Mouse (Mus musculus): ENCODE results near the gene Abhd16a.

Abhd16a gene

DNA sequence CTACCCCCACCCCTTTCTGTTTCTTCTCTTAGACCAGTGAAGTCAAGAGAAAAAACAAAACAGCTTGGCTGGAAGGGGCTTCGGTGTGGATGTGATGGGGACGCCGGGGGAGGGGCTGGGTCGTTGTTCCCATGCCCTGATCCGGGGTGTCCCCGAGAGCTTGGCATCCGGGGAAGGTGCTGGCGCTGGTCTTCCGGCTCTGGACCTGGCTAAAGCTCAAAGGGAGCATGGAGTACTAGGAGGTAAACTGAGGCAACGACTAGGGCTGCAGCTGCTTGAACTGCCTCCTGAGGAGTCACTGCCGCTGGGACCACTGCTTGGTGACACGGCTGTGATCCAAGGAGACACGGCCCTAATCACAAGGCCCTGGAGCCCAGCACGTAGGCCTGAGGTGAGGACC lies 29.0 kb upstream of the Abhd16a start:
- peak; percentile 68 for DNase-seq

DNA sequence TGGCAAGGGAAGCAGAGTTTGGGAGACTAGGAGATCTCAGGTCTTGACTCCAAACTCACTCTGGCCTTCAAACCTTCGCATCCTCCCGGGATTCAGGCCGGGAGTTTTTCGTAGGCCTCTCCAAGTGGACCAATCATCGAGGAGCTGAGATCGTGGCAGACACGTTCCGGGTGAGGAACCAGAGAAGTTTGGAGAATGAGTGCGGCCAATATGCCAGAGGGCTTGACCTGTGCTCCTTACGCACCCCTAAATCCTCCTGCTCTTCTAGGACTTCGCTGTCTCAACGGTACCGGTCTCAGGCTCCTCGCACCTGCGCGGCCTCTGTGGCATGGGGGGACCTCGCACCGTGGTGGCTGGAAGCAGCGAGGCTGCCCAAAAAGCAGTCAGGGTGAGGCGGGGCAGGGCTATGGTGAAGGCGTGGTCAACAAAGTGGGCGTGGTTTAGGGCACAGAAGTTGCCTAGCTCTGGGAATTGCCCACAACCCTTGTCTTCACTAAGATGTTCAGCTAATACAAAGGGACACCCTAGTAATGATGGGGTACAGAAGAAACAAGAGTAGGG lies 28.2 kb upstream of the Abhd16a start:
- peak; percentile 59 for DNase-seq

DNA sequence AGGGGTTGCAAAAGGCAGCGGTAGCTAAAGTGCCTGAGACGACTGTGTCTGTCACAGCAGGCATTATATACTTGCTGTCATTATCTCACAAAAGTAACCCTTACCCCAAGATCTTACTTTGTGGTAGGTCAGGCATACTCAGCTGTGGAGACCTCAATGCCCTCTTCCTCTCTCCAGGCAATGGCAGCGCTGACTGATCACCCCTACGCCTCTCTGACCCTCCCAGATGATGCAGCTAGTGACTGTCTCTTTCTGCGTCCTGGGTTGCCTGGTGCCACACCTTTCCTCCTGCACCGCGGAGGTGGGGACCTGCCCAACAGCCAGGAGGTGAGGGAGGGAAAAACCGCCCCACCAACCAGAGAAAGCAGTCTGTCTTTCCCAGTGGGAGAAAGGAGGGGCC lies 27.8 kb upstream of the Abhd16a start:
- DNase-seq: peak; percentile 49

DNA sequence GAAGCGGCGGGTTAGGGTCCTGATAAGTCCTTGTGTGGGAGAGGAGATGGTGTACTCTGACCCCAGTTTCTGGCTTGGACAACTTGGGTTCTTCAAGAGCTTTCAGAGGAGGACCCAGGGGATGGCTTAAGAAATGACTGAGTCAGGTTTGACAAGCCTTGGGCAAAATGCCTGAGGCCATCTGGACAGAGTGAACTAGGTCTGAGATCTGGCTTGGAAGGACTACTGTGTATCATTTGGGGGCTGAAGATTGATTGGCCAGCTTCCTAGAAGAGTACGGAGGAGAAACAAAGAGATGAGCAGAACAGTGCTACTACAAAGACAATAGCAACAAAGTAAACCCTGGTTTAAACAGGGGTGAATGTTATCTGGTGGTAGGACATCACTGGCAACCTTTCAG lies 25.6 kb upstream of the Abhd16a start:
- DNase-seq: no peak

DNA sequence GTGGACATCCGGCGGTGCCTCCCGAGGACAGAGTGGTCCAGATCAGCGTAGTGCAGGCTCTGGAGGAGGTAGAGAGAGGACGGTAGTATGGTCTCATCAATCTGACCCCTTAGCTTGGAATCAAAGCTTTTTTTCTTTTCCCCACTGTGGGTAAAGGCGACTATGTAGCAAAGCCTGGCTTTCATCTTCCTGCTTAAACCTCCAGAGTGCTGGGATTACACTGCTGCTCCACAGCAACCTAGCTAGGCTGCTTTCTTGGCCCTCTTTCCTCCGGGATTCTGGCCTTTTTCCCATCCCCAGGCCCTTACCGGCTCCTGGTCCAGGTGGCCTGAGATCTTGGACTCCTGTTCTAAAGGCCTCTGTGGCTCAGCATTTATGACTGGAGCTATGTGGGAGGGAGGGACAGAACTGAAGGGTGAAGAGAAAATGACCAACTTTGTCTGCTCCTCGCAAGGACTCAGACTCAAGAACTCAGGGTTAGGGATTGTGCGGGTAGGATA lies 24.6 kb upstream of the Abhd16a start:
- DNase-seq: peak; percentile 85

DNA sequence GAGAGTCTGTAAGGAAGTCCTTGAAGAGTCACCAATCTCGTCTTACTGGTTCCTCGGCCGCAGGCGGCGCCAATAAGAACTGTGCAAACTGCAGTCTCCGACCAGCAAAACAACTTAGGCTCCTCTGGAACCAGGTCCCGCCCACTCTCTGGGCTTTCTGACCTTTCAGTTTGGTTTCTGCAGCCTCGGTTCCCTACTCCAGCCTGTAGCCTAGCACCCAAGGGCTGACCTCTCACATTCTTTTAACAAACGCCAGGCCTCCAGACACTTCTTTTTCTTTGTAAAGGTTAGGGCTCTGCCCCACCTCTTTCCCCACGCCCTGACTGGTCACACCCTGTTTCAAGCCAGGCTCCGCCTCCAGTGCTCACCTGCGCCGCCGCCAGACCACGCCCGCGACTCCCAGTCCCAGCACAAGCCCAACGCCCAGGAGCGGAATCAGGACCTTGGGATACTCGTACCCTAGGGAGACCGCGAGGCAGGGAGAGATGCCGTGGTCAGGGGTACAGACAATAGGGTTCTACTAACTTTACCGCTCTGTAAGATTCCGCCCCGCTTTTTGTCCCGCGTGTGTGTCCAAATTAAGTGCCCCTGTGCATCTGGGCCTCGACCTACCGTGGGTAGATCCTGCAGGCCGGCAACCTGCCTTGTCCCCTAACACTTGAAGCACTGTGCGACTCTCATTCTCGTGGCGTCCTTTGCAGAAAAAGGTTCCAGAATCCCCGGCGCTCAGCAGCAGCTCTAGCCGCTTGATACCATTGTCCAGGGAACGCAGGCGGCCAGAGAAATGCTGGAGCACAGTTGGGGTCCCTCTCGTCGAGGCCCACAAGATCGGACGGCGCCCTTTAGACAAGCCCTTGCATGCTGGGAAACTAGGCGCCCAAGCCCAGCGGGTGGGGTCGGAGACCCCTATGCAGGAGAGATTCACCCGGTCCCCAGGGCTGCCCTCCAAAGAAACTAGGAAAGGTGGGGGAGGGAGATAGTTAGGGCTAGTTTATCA lies 23.8 kb upstream of the Abhd16a start, which contains the start of gene Ly6g6c:
TSS of gene Ly6g6c (plus strand) at position 438 of the 997 bp plus-strand sequence.
- peak; percentile 77 for DNase-seq

DNA sequence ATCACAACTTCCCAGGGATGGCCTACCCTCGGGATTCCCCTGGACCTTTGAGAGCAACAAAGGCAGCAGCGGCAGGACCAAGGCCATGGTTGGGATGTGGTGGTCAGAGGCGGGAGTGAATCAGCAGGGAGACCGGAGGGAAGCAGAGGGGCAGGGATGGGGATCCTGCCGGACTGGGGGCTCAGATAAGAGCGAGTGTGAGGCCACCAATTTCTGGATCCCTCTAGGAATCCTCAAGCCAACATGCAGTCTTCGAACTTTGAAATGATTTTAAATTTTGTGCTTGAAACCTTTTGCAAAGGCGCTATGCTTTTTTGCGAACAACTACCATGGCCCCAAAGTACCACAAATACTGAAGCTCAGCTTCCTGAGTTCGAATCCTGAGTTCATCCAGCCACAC lies 23.0 kb upstream of the Abhd16a start, which contains the start of gene Mpig6b:
TSS of gene Mpig6b (minus strand) at position 101 of the 400 bp plus-strand sequence.
- no peak for DNase-seq

DNA sequence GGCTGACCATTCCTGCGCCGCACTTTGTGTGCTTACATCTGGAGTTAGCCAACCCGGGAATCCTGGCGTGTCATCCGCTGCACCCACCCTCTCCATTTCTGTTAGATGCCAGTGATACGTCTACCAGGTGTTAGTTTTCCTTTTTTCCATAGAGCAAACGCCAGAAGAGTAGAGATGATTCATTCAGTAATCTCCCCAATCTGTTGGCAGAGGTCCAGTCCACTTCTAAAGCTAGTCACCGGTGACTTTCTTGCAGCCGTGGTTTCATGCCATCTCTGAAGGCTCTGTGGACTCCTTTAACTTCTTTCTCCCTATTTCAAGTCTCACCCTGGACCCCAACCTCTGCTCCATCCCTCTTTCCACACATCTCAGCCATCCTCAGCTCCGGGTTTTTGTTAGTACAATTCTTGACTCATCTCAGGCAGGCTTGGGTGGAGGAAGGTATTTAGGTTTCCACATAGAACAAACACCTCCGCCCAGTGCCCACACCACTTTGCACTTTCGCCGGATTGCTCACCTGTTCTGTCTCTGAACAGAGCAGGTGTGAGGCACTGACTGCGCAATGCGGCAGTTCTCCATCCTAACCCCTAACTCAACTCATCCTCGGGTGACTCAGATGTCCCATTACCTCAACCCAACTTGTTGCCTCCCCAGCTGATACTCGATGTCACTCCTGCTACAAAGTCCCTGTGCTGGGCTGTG lies 20.7 kb upstream of the Abhd16a start:
- no peak for DNase-seq

DNA sequence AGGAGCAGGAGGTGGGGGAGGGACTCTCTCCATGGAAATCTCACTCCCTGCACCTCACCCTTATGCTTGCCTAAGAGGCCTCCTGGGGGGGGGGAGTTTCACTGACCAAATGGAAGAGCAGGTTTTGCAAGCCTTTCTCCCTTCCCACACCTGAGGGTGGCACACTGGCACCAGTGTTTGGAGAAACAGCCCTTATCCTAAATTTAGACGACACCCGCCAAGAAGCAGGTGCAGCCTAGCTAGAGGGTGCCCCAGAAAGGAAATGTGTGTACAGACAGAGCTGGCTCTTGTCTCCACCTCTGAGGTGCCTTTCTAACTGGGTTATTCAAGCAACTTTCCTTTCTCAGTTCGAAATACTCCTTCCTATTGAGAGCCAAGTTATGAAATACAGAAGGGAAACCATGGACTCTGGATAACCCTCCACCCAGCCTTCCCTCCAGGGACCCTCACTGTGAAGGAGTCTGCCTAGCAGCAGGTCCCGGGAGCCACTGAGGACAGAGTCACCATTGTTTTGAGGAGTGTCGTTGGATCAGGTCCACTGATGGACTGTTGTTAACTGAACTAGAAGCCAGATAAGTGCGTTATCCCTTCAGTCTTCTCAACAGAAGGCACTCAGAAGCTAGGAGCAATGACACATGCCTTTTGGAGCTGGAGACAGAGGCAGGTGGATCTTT lies 18.4 kb upstream of the Abhd16a start:
- peak; percentile 96 for DNase-seq

DNA sequence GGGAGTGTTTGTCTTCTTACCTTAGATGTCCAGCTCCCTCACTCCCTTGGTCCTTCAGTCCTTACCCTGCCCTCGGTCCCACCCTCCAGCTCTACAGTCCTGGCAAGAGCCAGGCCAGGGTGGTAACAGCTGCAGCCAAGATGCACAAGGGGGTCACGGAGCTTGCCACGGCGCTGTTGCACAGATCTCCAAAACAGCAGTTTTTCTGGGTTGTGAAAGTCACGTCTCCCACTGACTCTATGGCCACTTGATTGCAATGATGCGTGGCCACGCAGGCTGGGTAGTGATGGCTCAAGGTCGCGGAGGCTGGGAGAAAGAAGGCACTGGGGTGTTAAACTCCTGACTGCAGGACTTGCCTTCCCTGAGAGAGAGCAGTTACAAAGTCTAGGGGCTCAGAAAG lies 17.6 kb upstream of the Abhd16a start:
- DNase-seq: peak; percentile 66

DNA sequence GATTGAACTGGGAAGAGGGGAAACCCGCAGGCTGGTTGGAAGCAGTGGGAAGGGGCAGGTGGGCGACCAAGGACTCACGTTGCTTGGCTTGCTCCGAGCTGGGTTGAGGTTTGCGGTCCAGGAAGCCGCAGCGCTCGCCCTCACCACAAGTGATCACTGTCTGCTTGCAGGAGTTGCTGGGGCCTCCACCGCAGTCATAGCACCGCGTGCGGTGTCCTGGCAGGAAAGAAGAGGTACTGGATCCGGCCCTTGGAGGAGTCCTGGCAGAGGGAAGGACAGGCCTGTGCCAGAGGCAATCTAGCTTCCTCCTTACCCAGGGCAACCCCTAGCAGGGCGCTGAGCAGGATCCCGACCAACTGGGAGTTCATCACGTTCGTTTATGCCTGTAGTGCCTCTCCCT lies 15.0 kb upstream of the Abhd16a start:
- DNase-seq: peak; percentile 93

DNA sequence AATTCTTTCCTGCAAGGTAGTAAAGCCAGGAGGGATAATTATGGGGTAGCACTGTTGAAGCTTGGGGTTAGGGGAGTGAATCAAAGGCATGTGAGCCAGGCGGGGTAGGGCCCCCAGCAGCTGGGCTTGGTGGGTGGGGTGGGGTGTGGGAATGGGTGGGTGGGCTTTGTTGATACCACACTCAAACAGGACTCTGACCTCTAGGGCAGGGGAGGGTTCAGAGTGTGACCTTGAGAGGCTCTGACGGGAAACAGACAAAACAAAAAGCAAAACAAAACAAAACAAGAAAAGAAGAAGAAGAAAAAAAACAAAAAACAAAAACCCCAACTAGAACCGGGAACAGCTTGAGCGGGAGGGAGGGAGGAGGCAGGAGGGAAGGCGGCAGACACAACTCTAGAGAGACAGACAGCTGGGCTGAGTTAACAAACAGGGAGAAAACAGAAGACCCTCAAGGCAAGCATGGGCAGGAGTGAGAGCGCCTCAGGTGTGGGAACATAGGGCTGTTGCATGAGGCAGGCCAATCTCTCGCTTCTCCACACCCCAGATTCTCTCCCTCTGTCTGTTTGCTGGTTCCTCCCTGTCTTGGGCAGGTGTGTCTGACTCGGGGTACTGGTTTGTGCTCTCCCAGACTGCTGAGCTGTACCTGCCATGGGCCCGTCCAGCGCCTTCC lies 12.4 kb upstream of the Abhd16a start, which contains the start of gene Ly6g6e:
TSS of gene Ly6g6e (plus strand) at position 396 of the 670 bp plus-strand sequence.
- DNase-seq: no peak

DNA sequence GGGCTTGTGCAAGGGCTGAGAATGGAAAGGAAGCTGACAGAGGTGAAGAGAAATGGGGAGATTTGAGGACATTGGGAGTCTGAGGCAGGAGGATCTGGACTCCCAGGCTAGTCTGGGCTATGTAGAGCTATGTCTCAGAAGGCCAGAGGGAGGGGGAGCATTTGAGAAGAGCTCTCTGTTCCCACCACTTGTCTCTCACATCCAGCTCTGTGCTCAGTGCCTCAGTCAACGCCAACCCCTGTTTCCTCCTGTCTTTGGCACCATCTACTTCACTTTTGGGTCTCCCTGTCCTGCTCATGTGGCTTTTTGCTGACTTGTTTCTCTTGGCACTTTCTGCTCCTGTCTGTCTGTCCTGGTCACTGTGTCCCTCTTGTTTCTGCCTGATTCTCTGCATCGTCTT lies 11.8 kb upstream of the Abhd16a start:
- DNase-seq: peak; percentile 54

DNA sequence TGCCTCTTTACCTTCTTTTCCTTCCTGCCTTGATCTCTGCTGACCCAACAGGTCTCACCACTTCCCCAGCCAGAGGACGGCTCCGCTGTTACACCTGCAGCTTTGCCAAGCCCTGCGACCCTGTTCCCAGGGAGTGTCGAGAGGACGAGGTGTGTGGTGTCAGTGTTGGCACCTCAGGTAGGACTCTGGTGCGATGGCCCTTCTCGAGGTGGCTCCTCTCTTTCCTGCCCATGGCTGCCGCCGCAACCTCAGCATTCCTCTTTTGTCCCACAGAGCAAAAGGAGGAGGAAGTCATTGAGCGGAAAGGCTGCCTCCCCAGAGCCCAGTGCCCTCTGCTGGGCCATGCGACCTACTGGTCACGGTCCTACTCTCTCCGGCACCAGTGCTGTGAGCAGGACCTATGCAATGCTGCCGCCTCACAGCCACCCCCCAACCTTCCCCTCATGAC lies 11.3 kb upstream of the Abhd16a start, which contains the start of gene Ly6g6d:
TSS of gene Ly6g6d (minus strand) at position 280 of the 448 bp plus-strand sequence.
- DNase-seq: peak; percentile 76

DNA sequence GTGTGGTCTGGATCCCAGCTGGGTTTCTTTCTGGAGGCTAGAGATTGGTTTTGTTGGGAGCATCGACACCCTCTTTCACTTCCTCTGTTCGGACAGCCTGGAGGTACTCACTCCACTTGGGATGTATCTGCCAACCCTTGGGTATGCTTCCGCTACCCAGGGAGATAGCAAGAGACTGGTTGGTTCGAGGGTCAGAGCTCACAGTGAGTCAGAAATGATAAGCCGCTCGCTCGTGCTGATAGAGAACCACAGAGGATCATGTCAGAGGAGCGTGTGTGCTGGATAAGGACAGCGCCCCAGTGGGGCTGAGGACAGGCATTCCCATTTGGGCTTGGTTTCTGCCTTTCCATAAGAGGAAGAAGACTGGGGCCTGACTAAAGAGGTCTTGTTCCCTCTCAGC lies 9.3 kb upstream of the Abhd16a start:
- DNase-seq: no peak

DNA sequence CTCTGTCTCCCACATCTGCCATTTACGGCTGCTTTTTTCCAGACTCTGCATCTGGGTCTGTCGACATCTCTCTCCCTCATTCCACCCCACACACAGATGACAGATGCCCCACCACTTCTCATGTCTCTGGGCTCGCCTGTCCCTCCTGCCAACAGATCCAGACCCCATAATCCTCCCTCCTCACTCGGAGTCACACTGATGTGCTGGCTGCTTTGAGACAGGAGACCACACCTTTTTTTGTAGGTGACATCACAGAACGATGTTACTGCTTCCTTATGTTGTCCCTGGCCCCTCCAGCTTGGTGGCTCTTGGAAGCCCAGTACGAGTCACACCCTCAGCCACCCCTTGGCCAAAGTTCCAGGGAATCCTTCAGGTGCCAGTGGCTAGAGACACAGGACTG lies 8.8 kb upstream of the Abhd16a start:
- DNase-seq: no peak

DNA sequence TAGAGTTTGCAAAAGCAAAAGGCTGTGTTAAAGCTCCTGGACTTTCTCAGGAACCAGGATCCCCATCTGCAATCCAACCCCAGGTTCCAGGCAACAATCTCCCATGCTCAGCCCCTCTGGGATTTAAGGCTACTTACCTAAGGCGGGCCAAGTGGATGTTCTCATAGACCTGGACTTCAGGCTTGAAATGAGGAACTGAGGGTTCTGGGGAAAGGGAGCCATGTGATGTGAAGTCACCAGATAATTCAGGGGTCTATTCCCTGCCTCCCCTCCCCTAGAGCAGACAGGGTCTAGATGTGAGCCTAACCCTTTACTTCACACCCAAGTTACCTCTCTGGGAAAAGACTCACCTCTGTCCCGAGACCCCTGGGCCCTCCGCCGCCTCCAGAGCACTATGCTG lies 8.4 kb upstream of the Abhd16a start:
- no peak for DNase-seq

DNA sequence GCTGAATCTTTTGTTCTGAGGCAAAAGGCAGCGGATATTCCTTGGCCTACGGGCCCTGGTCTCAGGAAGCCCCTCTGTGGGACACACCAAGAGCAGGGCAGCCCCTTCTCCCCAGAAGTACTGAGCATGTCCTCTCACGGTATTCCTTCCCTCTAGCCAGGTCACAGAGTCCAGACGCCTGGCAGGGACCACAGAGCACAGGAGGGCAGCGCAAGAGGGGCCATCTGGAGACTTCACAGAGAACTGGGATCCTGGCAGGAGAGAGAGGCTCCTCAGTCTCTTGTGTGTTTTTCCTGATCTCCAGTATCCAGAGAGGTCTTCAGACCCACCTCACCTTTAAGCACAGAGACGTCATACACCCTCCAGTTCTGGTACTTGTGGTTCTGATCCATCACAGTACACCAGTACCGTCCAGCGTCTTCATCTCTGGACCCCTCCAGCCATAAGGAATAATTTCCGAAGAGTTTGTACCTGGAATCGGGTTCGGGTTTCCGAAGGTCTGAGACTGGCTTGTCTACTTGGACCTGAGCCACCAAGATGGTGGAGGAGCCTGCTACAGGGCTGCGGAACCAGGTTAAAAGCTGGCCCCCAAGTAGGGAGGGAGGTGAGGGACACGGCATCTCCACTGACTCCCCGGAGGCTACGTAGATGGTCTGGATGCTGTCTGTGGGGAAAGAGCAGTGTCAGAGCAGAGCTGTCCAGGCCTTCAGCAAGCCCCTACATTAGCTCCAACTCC lies 6.1 kb upstream of the Abhd16a start:
- DNase-seq: peak; percentile 89

DNA sequence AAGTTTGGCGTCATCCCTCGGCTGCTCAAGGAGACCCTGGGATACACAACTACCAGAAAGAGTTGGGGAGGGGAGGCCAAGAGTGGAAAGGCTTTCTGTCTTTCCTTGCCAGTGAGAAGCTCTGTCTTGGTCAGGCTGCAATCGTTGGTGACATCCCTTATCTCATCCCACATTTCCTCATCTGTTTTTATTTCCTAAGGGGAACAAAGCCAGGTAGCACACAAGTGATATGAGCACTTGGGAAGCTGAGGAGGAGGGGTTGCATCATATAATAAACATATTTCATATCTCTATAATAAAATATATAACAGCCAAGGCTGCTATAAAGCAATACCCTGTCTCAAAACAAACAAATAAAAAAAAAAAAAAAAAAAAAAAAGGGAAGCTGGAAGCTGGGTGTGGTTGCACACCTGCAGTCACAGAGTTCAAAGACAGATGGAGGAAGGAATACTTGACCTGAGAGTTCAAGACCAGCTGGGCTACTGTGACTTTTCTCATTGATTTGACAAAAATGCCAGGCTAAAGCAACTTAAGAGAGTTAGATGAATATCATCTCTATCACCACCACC lies 5.0 kb upstream of the Abhd16a start:
- DNase-seq: no peak

DNA sequence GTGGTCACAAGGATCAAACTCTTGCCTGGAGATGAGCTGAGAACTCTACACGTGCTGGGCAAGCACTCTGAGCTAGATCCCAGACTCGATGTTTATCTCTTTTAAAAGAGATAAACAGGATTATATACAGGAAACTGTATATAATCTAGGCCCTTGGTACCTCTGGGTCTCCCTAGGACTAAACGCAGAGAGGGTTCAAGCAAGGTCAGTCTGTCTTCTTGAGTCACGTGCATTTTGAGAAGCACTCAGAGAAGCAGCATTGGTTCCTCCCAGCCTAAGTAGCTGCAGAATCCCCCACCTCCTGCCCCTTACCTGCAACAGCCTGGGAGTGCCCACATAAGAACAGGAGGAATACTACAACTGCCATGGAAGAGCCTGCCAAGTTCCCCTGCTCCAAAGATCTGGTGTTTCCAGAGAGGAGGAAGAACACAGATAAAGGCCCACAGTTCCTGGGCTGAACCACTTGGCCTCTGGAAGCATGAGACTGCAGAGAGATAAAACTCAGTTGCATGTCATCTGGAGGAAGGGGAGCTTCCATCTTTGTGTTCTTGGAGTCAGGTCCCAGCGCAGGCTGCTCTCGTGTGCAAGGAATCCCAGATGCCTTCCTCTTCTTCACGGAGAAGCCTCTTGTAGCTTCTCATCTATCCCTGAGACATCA lies 3.7 kb upstream of the Abhd16a start, which contains the start of gene Ly6g6f:
TSS of gene Ly6g6f (minus strand) at position 403 of the 658 bp plus-strand sequence.
- DNase-seq: no peak
